Mouse (Mus musculus): Measurements from ENCODE around the gene Grm7.

Grm7 gene

GRCm38 (mm10) chr6:111558588-111558987, 913.2 kb downstream of the Grm7 start:
- DNase-seq (ENCODE audit: low spot score in 2 of 2) = no peak

DNA sequence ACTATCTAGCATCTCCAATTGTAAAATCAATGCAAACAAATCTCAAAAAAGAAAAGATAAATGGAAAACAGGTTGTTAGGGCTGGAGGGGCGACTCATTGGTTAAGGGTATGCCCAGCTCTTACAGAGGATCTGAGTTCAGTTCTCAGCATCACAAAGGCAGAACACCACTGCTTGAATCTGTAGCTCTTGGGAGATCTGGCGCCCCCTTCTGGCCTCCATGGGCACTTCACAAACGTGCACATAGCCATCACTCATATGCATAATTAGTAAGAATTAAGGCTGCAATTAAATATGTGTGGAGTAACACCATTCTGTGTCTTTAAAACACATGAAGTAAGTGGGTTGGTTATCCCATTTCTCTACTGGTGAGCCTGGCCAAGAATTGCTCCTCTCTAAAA, 914.1 kb downstream of the Grm7 start:
- DNase-seq (ENCODE audit: low spot score in 2 of 2) = no peak

GRCm38 (mm10) chr6:111561347-111561746, 916.0 kb downstream of the Grm7 start:
- no peak for DNase-seq (ENCODE audit: low spot score in 2 of 2)

- DNase-seq (ENCODE audit: low spot score in 2 of 2) = no peak
Measured at GRCm38 (mm10) chr6:111571471-111572088, 926.2 kb downstream of the Grm7 start.

GRCm38 (mm10) chr6:111584851-111585250, 939.5 kb downstream of the Grm7 start:
- no peak for DNase-seq (ENCODE audit: low spot score in 2 of 2)

DNA sequence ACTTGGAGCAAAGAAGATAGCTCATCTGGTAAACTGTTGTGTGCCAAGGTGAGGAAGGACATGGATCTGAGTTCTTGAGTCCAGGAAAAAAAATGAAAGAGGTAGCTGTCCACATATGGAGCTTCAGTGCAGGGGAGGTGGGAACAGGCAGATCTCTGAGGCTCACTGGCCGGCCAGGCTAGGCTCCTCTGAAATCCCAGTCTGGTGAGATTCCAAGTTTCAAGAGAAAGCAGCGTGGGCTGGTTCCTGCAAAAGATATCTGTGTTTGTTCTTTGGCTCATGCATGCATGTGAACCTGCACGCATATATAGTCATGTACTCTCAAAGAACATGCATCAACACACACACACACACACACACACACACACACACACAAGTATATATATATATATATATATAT, 942.2 kb downstream of the Grm7 start:
- DNase-seq (ENCODE audit: low spot score in 2 of 2) = peak; percentile 11 to 28

DNA sequence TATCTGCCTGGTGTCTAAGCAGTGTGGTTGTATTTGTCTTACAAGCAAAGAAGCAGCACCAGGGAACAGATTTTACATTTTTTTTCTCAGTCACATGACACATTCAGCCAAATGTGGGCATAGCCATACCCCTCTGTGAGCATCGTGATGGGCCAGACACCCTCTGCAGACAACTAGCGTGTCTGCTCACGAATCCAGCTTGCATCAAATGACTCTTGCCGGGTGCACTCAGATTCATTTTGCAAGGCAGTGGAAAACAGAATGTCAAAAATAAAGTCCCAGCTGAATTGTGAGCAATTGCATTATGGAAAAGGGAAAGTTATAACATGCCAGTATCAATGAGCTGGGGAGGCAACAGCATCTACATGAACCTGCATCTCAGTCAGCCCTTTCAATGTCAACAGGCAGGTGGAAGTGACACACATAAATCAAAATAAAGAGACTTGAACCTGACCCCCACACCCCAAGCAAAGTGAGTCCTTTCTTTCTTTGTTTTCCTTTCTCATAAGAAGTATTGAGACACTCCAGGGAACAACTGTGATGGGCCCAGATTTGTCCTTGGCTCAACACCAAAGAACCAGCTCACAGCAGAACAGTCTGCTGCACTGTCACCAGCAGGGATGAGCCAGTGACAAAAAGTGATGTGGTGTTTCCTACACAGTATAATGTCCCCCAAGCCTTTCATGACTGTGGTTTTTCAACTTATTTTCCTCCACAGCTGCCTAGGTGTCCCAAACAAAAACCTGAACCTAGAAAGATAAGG, 956.7 kb downstream of the Grm7 start:
- peak in 1 of 2 experiments; percentile 17 for DNase-seq (ENCODE audit: low spot score in 2 of 2)

GRCm38 (mm10) chr6:111610396-111610795, 965.0 kb downstream of the Grm7 start:
- no peak for DNase-seq (ENCODE audit: low spot score in 2 of 2)

DNA sequence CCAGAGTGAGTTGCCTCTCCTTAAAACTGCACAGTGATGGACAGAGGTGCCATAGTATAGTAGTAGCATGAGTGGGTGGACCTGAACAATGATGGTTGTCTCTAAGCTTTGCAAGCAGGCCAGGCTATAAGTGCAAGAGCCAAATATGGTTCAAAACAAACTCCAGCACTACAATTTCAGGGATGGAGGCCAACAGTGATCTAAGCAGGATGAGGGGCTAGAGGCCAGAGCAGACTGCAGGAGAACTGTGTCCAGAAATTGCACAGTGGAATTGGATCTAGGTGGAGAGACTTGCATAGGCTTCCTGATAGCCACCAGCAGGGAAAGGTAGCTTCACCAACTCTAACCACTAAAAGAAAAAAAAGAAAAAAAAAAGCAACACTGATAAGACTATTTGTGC, 968.5 kb downstream of the Grm7 start:
- DNase-seq (ENCODE audit: low spot score in 2 of 2) = no peak

All from left cerebral cortex, adult 9 months (tissue).